In the genomic region with DNA sequence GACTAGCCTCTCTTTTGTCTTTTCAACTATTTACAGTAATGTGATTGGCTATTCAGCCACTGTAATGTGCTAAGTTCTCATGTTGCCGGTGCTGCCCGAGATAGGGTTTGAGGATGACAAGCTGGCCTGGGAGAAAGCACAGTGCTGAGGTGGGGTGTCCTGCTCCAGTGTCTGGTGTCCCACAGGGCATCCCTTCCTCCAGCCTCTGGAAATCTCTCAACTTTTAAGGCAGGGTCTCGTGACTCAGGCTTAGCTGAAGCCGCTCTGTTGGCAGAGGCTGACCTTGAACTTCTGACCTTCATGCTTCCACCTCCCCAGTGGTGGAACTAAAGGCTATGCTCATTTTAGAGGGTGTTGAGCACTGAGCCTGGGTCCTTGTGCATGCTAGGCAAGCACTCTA, we compare ENCODE assay signal across 17 mouse cellular contexts. TPM values are rescaled to one million over a fixed set of nuclear protein-coding genes. Genes with fewer than 3 reads are reported as not detected.
DNase-seq lines count a peak whose midpoint lies in the region; ATAC-seq lines count a peak whose summit lies in the region.
"Had no signal": no experiment of that assay in that cellular context is flagged by ENCODE, and none has a peak within 500 bp of the region (broad histone marks: within the 10 kb centered on the region; RNA-seq: fewer than 3 reads in every experiment).

No protein-coding gene starts in this region.

- peaks cover 25% of the 10 kb centered on the region for H3K4me1 ChIP-seq in heart, embryonic 12.5 days (replicated peaks)
- H3K4me1 ChIP-seq in limb, embryonic 10.5 days, result no peaks in the 10 kb centered on the region
- H3K4me1 ChIP-seq: embryonic facial prominence, embryonic 12.5 days; intestine, embryonic 15.5 days had no signal

- H3K4me2 ChIP-seq in heart, embryonic 12.5 days, result no peak overlapping the region
- H3K4me2 ChIP-seq: embryonic facial prominence, embryonic 12.5 days; forebrain, embryonic 15.5 days; heart, embryonic 13.5 days; hindbrain, embryonic 14.5 days; intestine, embryonic 15.5 days had no signal

- no peak for ATAC-seq in cerebellum, adult (ENCODE audit: insufficient number of reproducible peaks, low FRiP score, low TSS enrichment)
- no peak for ATAC-seq in heart, embryonic 12.5 days (ENCODE audit: insufficient number of reproducible peaks, low FRiP score)
- ATAC-seq: forebrain, embryonic 15.5 days; intestine, embryonic 15.5 days; Patski had no signal

- no peaks in the 10 kb centered on the region for H3K27me3 ChIP-seq in heart, embryonic 12.5 days (replicated peaks)
- H3K27me3 ChIP-seq in limb, embryonic 10.5 days (ENCODE audit: low read depth, poor library complexity, severe bottlenecking), result no peaks in the 10 kb centered on the region
- H3K27me3 ChIP-seq: embryonic facial prominence, embryonic 12.5 days; forebrain, embryonic 15.5 days; heart, embryonic 13.5 days; intestine, embryonic 15.5 days; Patski had no signal

- WGBS in heart, embryonic 12.5 days, result 81% methylated on average over 4 of the region's 4 CpGs
- WGBS in limb, embryonic 10.5 days, result 89% methylated on average over 4 of the region's 4 CpGs

- DNase-seq in adrenal gland, adult 2 months, result peak; percentile 26
- DNase-seq in adrenal gland, postnatal 4 days (ENCODE audit: low spot score in 2 of 2), result no peak
- DNase-seq in cerebellum, adult 9-10 months, result peak; percentile 36
- no peak for DNase-seq in heart, postnatal 10 days
- peak; percentile 21 for DNase-seq in limb, embryonic 10.5 days (ENCODE audit: low spot score)
- DNase-seq in yolk sac, embryonic 10.5 days (ENCODE audit: low spot score), result no peak
- DNase-seq: gastrocnemius, postnatal 10 days had no signal

- 0 out of 2 replicates have a peak overlapping the region, but pooled peaks have one; percentile 9 for H3K27ac ChIP-seq in heart, embryonic 12.5 days (ENCODE audit: poor library complexity, severe bottlenecking)
- no peak overlapping the region for H3K27ac ChIP-seq in limb, embryonic 10.5 days
- H3K27ac ChIP-seq: embryonic facial prominence, embryonic 12.5 days; forebrain, embryonic 15.5 days; heart, adult 2 months; heart, embryonic 13.5 days; hindbrain, embryonic 10.5 days; hindbrain, embryonic 14.5 days; intestine, embryonic 15.5 days had no signal

- H3K36me3 ChIP-seq in heart, embryonic 12.5 days, result peaks cover 16% of the 10 kb centered on the region
- H3K36me3 ChIP-seq in limb, embryonic 10.5 days, result peaks cover 12% of the 10 kb centered on the region
- H3K36me3 ChIP-seq: intestine, embryonic 15.5 days had no signal

- no peak overlapping the region for H3K4me3 ChIP-seq in heart, embryonic 12.5 days
- no peak overlapping the region for H3K4me3 ChIP-seq in limb, embryonic 10.5 days
- H3K4me3 ChIP-seq: embryonic facial prominence, embryonic 12.5 days; forebrain, embryonic 15.5 days; heart, adult 2 months; heart, embryonic 13.5 days; hindbrain, embryonic 10.5 days; intestine, embryonic 15.5 days had no signal

- H3K9me3 ChIP-seq in heart, embryonic 12.5 days (replicated peaks), result no peaks in the 10 kb centered on the region
- no peaks in the 10 kb centered on the region for H3K9me3 ChIP-seq in limb, embryonic 10.5 days (replicated peaks)
- H3K9me3 ChIP-seq: embryonic facial prominence, embryonic 12.5 days; forebrain, embryonic 15.5 days; heart, embryonic 13.5 days; hindbrain, embryonic 10.5 days; intestine, embryonic 15.5 days had no signal

- H3K9ac ChIP-seq in heart, embryonic 12.5 days, result no peak overlapping the region
- H3K9ac ChIP-seq: embryonic facial prominence, embryonic 12.5 days; forebrain, embryonic 15.5 days; heart, embryonic 13.5 days; hindbrain, embryonic 14.5 days; intestine, embryonic 15.5 days had no signal

- intact Hi-C loops in heart, postnatal 10 days (cut with DNase I), result no loop called here

RNA-seq across cellular contexts. Expression of a gene that starts 42.5 kb away (rescaled TPM):
- 10 to 100 TPM in 1 of 2 experiments, 1 to 10 TPM in 1; 7.8 to 12.4 TPM for total RNA-seq in adrenal gland, adult 2 months (2021)
- polyA plus RNA-seq in adrenal gland, adult 2 months (2012; rRNA removed), result 2.7 and 2.8 TPM in 2 replicates
- 10 to 100 TPM; 19.5 to 19.8 TPM for total RNA-seq in adrenal gland, postnatal 4 days (2021)
- 10.9 and 11.2 TPM in 2 replicates for polyA plus RNA-seq in heart, embryonic 12.5 days (2016; fragmentation: Nextera tagmentation; extraction: Ambion mirVana)
- 1 to 10 TPM; 7.4 to 7.7 TPM for total RNA-seq in heart, postnatal 10 days (2021)
- polyA plus RNA-seq in limb, embryonic 10.5 days (2016; fragmentation: Nextera tagmentation; extraction: Ambion mirVana), result 19.5 and 21.4 TPM in 2 replicates

Comparison
In these comparisons a context has a peak if more than half of its experiments do, and no peak if none do; other contexts are left out.
1. DNase-seq: peak in adrenal gland, adult 2 months (single experiment), cerebellum, adult 9-10 months (single experiment) and limb, embryonic 10.5 days (single experiment); none in adrenal gland, postnatal 4 days (0 of 2), heart, postnatal 10 days (0 of 2) and yolk sac, embryonic 10.5 days (single experiment).